Mouse (Mus musculus): Measurements from ENCODE around the gene Gpr108.

The Gpr108 gene

GRCm38 (mm10) chr17:57243650-57244370 is 4.4 kb downstream of the Gpr108 start:
- no peak for DNase-seq

GRCm38 (mm10) chr17:57237181-57237580 is 11.1 kb downstream of the Gpr108 start:
- DNase-seq = no peak

- no peak for DNase-seq
Observed at GRCm38 (mm10) chr17:57235803-57236202, 12.4 kb downstream of the Gpr108 start.

- DNase-seq = no peak
Observed at GRCm38 (mm10) chr17:57234254-57234928, 13.9 kb downstream of the Gpr108 start.

GRCm38 (mm10) chr17:57233038-57233437 is 15.2 kb downstream of the Gpr108 start:
- no peak for DNase-seq

GRCm38 (mm10) chr17:57232200-57232599 is 16.0 kb downstream of the Gpr108 start:
- no peak for DNase-seq

- DNase-seq = peak; percentile 36
Observed at GRCm38 (mm10) chr17:57231321-57231771, 16.9 kb downstream of the Gpr108 start.

GRCm38 (mm10) chr17:57230728-57231125 is 17.5 kb downstream of the Gpr108 start:
- DNase-seq = peak; percentile 52

GRCm38 (mm10) chr17:57229851-57230727 is 18.2 kb downstream of the Gpr108 start:
- DNase-seq = no peak

GRCm38 (mm10) chr17:57228873-57229272 is 19.4 kb downstream of the Gpr108 start:
- no peak for DNase-seq

GRCm38 (mm10) chr17:57228014-57228413 is 20.2 kb downstream of the Gpr108 start, which contains the start of gene C3:
C3 (minus strand) TSS chr17:57228136.
- DNase-seq = peak; percentile 64

GRCm38 (mm10) chr17:57227468-57227867 is 20.8 kb downstream of the Gpr108 start:
- DNase-seq = no peak

- no peak for DNase-seq
Observed at GRCm38 (mm10) chr17:57223313-57223712, 24.9 kb downstream of the Gpr108 start.

GRCm38 (mm10) chr17:57221911-57222310 is 26.3 kb downstream of the Gpr108 start:
- DNase-seq = no peak

- peak; percentile 65 for DNase-seq
Observed at GRCm38 (mm10) chr17:57219884-57220207, 28.4 kb downstream of the Gpr108 start.

- DNase-seq = peak; percentile 88
Observed at GRCm38 (mm10) chr17:57219167-57219883, 28.9 kb downstream of the Gpr108 start.

GRCm38 (mm10) chr17:57218335-57218900 is 29.8 kb downstream of the Gpr108 start:
- no peak for DNase-seq

GRCm38 (mm10) chr17:57214676-57215387 is 33.4 kb downstream of the Gpr108 start:
- no peak for DNase-seq

GRCm38 (mm10) chr17:57211501-57211900 is 36.7 kb downstream of the Gpr108 start:
- DNase-seq = no peak

- no peak for DNase-seq
Observed at GRCm38 (mm10) chr17:57209330-57209729, 38.9 kb downstream of the Gpr108 start.

GRCm38 (mm10) chr17:57207938-57208337 is 40.3 kb downstream of the Gpr108 start:
- no peak for DNase-seq
